Mouse (Mus musculus): ENCODE data around the gene Rpl18a. TPM values are rescaled to one million over a fixed set of nuclear protein-coding genes. Genes with fewer than 3 reads are reported as not detected.
"Not testable (repeated sequence)": the region's sequence is repeated elsewhere in the genome, so short reads cannot be mapped to it uniquely, and the experiment has no call there.

The Rpl18a gene
- polyA plus RNA-seq, 1 experiment: 7,043 TPM

DNA sequence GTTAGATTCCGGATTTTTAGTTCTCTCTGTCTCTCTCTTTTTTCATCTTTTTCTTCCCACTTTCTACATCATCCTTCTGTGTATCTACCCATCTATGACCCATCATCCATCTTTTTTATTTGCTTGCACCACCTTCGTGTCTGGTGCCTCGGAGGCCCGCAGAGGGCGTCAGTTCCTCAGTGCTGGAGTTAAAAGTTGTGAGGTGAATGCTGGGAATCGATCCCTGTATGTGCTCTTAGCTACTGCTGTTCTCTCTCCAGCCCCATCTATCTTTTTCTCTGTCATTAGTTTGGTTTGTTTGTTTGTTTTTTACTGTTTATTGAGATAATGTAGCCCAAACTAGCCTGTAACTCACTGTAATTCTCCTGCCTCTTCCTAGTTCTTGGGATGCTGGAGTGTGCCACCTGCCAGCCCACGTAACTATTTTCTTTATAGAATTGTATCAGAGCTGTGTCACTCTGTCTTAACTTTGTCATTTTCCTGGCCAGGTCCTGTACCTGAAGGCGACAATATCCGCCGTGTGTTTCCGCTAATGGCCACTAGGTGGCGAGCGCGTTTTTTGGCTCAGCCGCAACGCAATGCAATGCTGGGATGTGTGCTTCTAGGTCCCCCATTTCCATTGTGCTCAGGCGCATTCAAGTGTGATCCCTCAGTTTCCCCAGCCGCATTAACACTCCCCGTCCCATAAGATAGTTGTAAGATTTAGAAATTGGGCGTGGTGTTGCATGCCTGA is 635 bp upstream of the Rpl18a start:
- peak overlapping the region; percentile 65 for H3K27ac ChIP-seq (ENCODE audit: insufficient read depth, low read length)
- peak; percentile 66 to 87 for DNase-seq (ENCODE audit: low read depth in 1 of 2, low spot score in 2 of 2)
- H3K27me3 ChIP-seq (ENCODE audit: control insufficient read depth, insufficient read depth, low read length): peaks cover 1% of the 10 kb centered on the region; the same call in 1 of the 2 replicates
- peak overlapping the region; percentile 62 for H3K4me3 ChIP-seq (ENCODE audit: extremely low read depth, insufficient read depth, insufficient read length)
- peaks cover 16% of the 10 kb centered on the region; the same call in 1 of the 2 replicates for H3K4me1 ChIP-seq (ENCODE audit: control insufficient read depth, insufficient read depth, insufficient read length)
- under 1% methylated on average over 20 of the region's 20 CpGs for WGBS
- TF ChIP-seq CTCF (IDR thresholded peaks at IDR 0.05; ENCODE audit: extremely low read depth, insufficient read depth, insufficient read length, insufficient replicate concordance): peak; percentile 95
- no peak for TF ChIP-seq POLR2A (IDR thresholded peaks at IDR 0.05; ENCODE audit: low read depth, low read length)
- H3K36me3 ChIP-seq (ENCODE audit: control insufficient read depth, insufficient read depth, low read length): peaks cover 22% of the 10 kb centered on the region

DNA sequence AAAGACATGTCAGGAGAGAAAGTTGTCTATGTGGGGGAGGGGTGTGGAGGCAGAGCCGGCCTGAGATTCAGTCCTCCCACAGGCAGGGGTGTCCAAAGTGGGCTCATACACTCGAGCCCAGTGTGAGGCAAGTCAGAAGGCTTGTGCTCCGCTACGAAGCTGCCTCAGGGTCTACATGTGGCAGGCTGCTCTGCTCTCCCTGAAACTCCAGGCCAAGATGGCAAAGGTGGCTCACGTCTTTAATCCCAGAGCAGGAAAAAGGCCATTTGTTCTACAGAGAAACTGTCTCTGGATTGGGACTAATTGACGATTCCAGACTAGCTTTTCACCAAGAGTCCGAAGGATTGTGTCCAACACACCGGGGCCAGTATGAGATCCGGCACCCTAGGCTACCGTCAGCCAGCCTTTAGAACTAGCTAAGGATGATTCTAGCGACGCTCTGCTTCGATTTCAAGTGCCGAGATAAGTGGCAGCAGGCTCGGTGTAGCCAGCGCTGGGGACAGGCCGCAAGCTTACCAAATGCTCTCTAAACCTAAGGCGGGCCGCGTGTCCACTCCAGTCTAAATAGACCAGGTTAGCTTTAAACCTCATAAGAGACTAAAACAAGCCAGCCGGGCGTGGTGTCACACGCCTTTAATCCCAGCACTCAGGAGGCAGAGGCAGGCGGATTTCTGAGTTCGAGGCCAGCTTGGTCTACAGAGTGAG is 744 bp downstream of the Rpl18a start:
- no peak for DNase-seq (ENCODE audit: low read depth in 1 of 2, low spot score in 2 of 2)
- Histone ChIP-seq H3K36me3 (ENCODE audit: control insufficient read depth, insufficient read depth, low read length) (peaks cover 22% of the 10 kb centered on the region), H3K4me1 (ENCODE audit: control insufficient read depth, insufficient read depth, insufficient read length) (peaks cover 22% of the 10 kb centered on the region), H3K27me3 (ENCODE audit: control insufficient read depth, insufficient read depth, low read length) (peaks cover 14% of the 10 kb centered on the region), H3K27ac (ENCODE audit: insufficient read depth, low read length) (peak overlapping the region; percentile 80; the same call in 1 of the 2 replicates), H3K4me3 (ENCODE audit: extremely low read depth, insufficient read depth, insufficient read length) (peak overlapping the region; percentile 95)
- no peak for TF ChIP-seq POLR2A (IDR thresholded peaks at IDR 0.05; ENCODE audit: low read depth, low read length)
- TF ChIP-seq CTCF (IDR thresholded peaks at IDR 0.05; ENCODE audit: extremely low read depth, insufficient read depth, insufficient read length, insufficient replicate concordance): no peak
- 3% methylated on average over 25 of the region's 25 CpGs for WGBS

DNA sequence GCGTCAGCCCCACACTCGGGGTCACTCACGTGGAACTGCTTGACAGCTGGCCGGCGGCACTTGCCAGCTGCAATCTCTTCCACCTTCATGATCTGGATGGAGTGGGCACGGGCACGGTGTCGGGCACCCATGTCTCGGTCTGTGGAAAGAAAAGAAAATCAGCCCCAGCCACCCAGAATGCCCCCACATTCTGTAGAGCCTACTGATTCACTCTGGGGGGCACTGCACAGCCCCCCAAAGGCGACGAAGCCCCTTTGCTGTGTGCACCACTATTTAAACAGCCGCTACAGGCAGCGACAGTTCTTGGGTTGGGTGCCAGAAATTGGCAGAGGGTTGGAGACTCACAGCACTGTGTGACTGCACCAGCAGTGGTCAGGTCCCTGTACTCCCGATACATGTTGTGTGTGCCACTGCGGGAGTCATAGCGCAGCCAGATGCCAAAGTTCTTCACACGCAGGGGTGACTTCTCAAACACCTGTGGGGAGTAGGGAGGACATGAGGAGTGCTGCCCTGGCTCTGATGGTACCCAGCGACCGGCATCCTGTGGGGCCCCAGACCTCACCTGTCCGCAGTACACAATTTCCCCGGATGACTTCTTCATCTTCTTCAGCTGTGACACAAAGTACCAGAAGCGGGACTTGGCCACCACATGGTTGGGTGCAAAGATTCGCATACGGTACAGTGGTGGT is 1.5 kb downstream of the Rpl18a start:
- Histone ChIP-seq H3K27me3 (ENCODE audit: control insufficient read depth, insufficient read depth, low read length) (peaks cover 22% of the 10 kb centered on the region), H3K4me1 (ENCODE audit: control insufficient read depth, insufficient read depth, insufficient read length) (peaks cover 22% of the 10 kb centered on the region), H3K36me3 (ENCODE audit: control insufficient read depth, insufficient read depth, low read length) (peaks cover 22% of the 10 kb centered on the region)
- WGBS: 82% methylated on average over 24 of the region's 24 CpGs
- not testable (repeated sequence) for H3K27ac ChIP-seq (ENCODE audit: insufficient read depth, low read length); DNase-seq (ENCODE audit: low read depth in 1 of 2, low spot score in 2 of 2); H3K4me3 ChIP-seq (ENCODE audit: extremely low read depth, insufficient read depth, insufficient read length)

DNA sequence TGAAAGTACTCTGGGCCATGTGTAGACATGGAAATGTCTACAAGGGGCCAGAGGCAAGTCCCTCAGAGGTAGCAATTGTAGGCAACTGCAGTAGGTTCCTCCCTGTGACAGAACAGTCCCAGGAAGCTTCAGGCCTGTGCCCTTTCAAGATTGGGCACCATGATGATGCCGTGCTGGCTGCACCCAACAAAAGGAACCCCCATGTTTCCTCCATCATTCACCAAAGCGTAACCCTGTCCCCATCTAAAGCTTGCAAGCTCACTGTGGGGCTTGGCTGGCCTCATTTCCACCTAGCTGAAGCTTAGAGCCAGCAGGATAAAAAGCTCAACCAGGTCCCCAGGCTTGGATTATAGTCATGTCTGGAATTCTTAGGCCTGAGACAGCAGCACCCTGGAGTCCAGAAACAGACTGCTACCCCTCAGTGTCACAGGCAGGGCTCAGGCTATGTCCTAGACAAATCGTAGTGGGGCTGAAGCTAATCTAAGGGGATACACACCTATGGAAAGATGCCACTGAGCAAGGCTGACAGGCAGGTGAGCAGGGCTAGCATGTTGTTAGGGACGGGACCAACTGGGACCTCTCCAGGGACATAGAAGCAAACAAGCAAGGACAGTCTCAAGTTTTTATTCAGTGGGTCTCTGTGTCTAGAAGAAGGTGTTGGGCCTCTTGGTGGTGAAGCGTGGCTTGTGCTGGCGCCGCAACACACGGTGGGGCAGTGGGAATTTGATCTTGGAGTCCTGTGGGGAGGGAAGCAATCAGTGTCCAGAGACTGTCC is 2.3 kb downstream of the Rpl18a start:
- Histone ChIP-seq H3K4me3 (ENCODE audit: extremely low read depth, insufficient read depth, insufficient read length) (no peak overlapping the region), H3K27me3 (ENCODE audit: control insufficient read depth, insufficient read depth, low read length) (peaks cover 22% of the 10 kb centered on the region), H3K4me1 (ENCODE audit: control insufficient read depth, insufficient read depth, insufficient read length) (peaks cover 22% of the 10 kb centered on the region), H3K27ac (ENCODE audit: insufficient read depth, low read length) (no peak overlapping the region), H3K36me3 (ENCODE audit: control insufficient read depth, insufficient read depth, low read length) (peaks cover 22% of the 10 kb centered on the region)
- WGBS: 94% methylated on average over 8 of the region's 8 CpGs
- no peak for TF ChIP-seq CTCF (IDR thresholded peaks at IDR 0.05; ENCODE audit: extremely low read depth, insufficient read depth, insufficient read length, insufficient replicate concordance)
- TF ChIP-seq POLR2A (IDR thresholded peaks at IDR 0.05; ENCODE audit: low read depth, low read length): no peak
- DNase-seq (ENCODE audit: low read depth in 1 of 2, low spot score in 2 of 2): no peak

DNA sequence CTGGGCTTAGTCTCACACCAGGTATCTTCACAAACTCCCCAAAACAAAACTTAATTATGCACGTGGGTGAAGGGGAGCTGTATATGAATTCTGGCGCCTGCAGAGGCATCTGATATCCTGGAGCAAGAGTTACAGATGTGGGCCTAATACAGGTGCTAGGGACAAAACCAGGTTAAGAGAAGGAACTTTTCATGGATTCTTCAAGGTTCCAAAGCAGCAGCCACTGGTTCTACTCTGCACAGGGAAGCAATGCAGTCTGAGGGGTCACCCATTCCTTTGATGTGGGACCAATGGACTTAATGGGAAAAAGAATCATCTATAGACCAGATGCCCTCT is 2.9 kb downstream of the Rpl18a start:
- TF ChIP-seq CTCF (IDR thresholded peaks at IDR 0.05; ENCODE audit: extremely low read depth, insufficient read depth, insufficient read length, insufficient replicate concordance) (no peak), POLR2A (IDR thresholded peaks at IDR 0.05; ENCODE audit: low read depth, low read length) (no peak)
- Histone ChIP-seq H3K4me1 (ENCODE audit: control insufficient read depth, insufficient read depth, insufficient read length) (peaks cover 22% of the 10 kb centered on the region), H3K36me3 (ENCODE audit: control insufficient read depth, insufficient read depth, low read length) (peaks cover 22% of the 10 kb centered on the region), H3K27me3 (ENCODE audit: control insufficient read depth, insufficient read depth, low read length) (peaks cover 22% of the 10 kb centered on the region), H3K27ac (ENCODE audit: insufficient read depth, low read length) (no peak overlapping the region), H3K4me3 (ENCODE audit: extremely low read depth, insufficient read depth, insufficient read length) (no peak overlapping the region)
- no peak for DNase-seq (ENCODE audit: low read depth in 1 of 2, low spot score in 2 of 2)
- WGBS: 85% methylated on average over 2 of the region's 2 CpGs

DNA sequence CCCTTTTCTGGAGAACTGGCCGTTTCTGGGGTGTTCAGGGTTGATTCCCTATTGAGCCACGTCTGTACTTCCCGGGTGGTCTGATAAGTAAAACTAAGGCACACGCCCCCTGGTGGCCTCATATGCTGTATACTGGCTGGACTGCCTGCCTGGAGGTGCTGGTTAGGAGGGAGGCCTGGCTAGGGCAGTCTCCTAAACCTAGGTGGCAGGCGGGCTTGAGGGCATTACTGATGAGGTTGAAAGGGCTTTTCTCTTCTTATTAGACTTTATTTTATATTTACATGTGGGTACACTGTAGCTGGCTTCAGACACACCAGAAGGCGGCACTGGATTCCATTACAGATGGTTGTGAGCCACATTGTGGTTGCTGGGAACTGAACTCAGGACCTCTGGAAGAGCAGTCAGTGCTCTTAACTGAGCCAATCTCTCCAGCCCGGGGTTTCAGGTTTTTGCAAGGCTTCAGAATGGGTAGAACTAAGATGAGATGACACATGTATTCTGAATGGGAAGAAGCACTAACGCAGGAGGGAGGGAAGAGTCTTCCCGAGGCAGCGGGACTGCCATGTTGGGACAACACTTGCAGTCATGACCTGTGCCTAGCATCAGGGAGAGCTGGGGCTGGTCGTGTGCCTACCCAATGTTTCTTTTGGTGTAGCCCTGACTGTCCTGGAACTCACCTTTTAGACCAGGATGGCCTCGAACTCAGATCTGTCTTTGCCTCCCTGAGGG is 3.4 kb downstream of the Rpl18a start:
- peaks cover 22% of the 10 kb centered on the region for H3K4me1 ChIP-seq (ENCODE audit: control insufficient read depth, insufficient read depth, insufficient read length)
- H3K4me3 ChIP-seq (ENCODE audit: extremely low read depth, insufficient read depth, insufficient read length): no peak overlapping the region
- no peak overlapping the region for H3K27ac ChIP-seq (ENCODE audit: insufficient read depth, low read length)
- WGBS: 52% methylated on average over 12 of the region's 12 CpGs
- peaks cover 22% of the 10 kb centered on the region for H3K36me3 ChIP-seq (ENCODE audit: control insufficient read depth, insufficient read depth, low read length)
- DNase-seq (ENCODE audit: low read depth in 1 of 2, low spot score in 2 of 2): peak; percentile 65 to 66
- TF ChIP-seq CTCF (IDR thresholded peaks at IDR 0.05; ENCODE audit: extremely low read depth, insufficient read depth, insufficient read length, insufficient replicate concordance) (peak; percentile 67; the same call in 1 of the 2 replicates), POLR2A (IDR thresholded peaks at IDR 0.05; ENCODE audit: low read depth, low read length) (no peak)
- peaks cover 22% of the 10 kb centered on the region for H3K27me3 ChIP-seq (ENCODE audit: control insufficient read depth, insufficient read depth, low read length)
